In genomic region chr12:101807400-101807799, GRCm38 (mm10) we compare ENCODE assay signal across 13 mouse cellular contexts. TPM values are rescaled to one million over a fixed set of nuclear protein-coding genes. Genes with fewer than 3 reads are reported as not detected.
DNase-seq lines count a peak whose midpoint lies in the region; ATAC-seq lines count a peak whose summit lies in the region.
"Had no signal": no experiment of that assay in that cellular context is flagged by ENCODE, and none has a peak within 500 bp of the region (broad histone marks: within the 10 kb centered on the region; RNA-seq: fewer than 3 reads in every experiment).

No protein-coding gene starts in this region.

- no peak for DNase-seq in hindbrain, embryonic 14.5 days (ENCODE audit: low spot score)
- peak; percentile 80 for DNase-seq in adrenal gland, postnatal 10 days
- no peak for DNase-seq in layer of hippocampus, adult 18-20 months (ENCODE audit: low spot score in 2 of 2)
- no peak for DNase-seq in cerebellum, adult 8-10 months
- no peak for DNase-seq in layer of hippocampus, adult 11-12 months (ENCODE audit: low spot score)
- DNase-seq: cerebellum, adult 9-11 months had no signal

- no peaks in the 10 kb centered on the region for H3K9me3 ChIP-seq in hindbrain, embryonic 14.5 days (ENCODE audit: control insufficient read depth, low read length)
- no peaks in the 10 kb centered on the region for H3K9me3 ChIP-seq in hindbrain, embryonic 16.5 days (ENCODE audit: control insufficient read depth, low read length)
- H3K9me3 ChIP-seq in heart, embryonic 16.5 days (replicated peaks; ENCODE audit: control insufficient read depth, low read length), result no peaks in the 10 kb centered on the region
- H3K9me3 ChIP-seq in lung, embryonic 16.5 days (ENCODE audit: control insufficient read depth, low read length), result no peaks in the 10 kb centered on the region
- H3K9me3 ChIP-seq: forebrain, embryonic 13.5 days; hindbrain, embryonic 10.5 days; neural tube, embryonic 12.5 days had no signal

- no peaks in the 10 kb centered on the region for H3K27me3 ChIP-seq in hindbrain, embryonic 14.5 days (ENCODE audit: control insufficient read depth, insufficient read depth, low read length)
- no peaks in the 10 kb centered on the region for H3K27me3 ChIP-seq in hindbrain, embryonic 16.5 days (replicated peaks; ENCODE audit: control insufficient read depth, insufficient read depth, low read length)
- H3K27me3 ChIP-seq in heart, embryonic 16.5 days (ENCODE audit: control insufficient read depth, insufficient read depth, low read length), result no peaks in the 10 kb centered on the region
- no peaks in the 10 kb centered on the region for H3K27me3 ChIP-seq in lung, embryonic 16.5 days (ENCODE audit: control insufficient read depth, insufficient read depth, low read depth, low read length)
- H3K27me3 ChIP-seq: forebrain, embryonic 13.5 days; neural tube, embryonic 12.5 days had no signal

- ATAC-seq in hindbrain, embryonic 14.5 days (ENCODE audit: low FRiP score), result peak; percentile 17; the same call in 1 of the 2 replicates
- no peak for ATAC-seq in hindbrain, embryonic 16.5 days
- peak; percentile 66 for ATAC-seq in heart, embryonic 16.5 days (replicated peaks; ENCODE audit: extremely low read depth, insufficient read depth, low FRiP score)
- ATAC-seq in lung, embryonic 16.5 days (ENCODE audit: low read depth), result peak; percentile 84
- ATAC-seq: activated CD4-positive, CD25-positive, alpha-beta regulatory T cell, adult 4 months; forebrain, embryonic 13.5 days had no signal

- H3K4me3 ChIP-seq in hindbrain, embryonic 14.5 days (replicated peaks; ENCODE audit: low read length), result no peak overlapping the region
- H3K4me3 ChIP-seq in hindbrain, embryonic 16.5 days (ENCODE audit: low read length), result no peak overlapping the region
- H3K4me3 ChIP-seq in heart, embryonic 16.5 days (ENCODE audit: low read length), result no peak overlapping the region
- H3K4me3 ChIP-seq in lung, embryonic 16.5 days (ENCODE audit: low read length), result no peak overlapping the region
- H3K4me3 ChIP-seq: forebrain, embryonic 13.5 days; hindbrain, embryonic 10.5 days; neural tube, embryonic 12.5 days had no signal

- no peak overlapping the region for H3K4me2 ChIP-seq in hindbrain, embryonic 14.5 days (replicated peaks)
- no peak overlapping the region for H3K4me2 ChIP-seq in hindbrain, embryonic 16.5 days (ENCODE audit: low read length)
- no peak overlapping the region for H3K4me2 ChIP-seq in heart, embryonic 16.5 days (ENCODE audit: low read depth, low read length)
- no peak overlapping the region for H3K4me2 ChIP-seq in lung, embryonic 16.5 days (ENCODE audit: low read depth, low read length)
- H3K4me2 ChIP-seq: forebrain, embryonic 13.5 days; neural tube, embryonic 12.5 days had no signal

- 56% methylated on average over 2 of the region's 2 CpGs for WGBS in hindbrain, embryonic 14.5 days
- 39% methylated on average over 2 of the region's 2 CpGs for WGBS in hindbrain, embryonic 16.5 days
- WGBS in heart, embryonic 16.5 days, result 55% methylated on average over 2 of the region's 2 CpGs
- 31% methylated on average over 2 of the region's 2 CpGs for WGBS in lung, embryonic 16.5 days

- H3K36me3 ChIP-seq in hindbrain, embryonic 14.5 days (replicated peaks; ENCODE audit: control insufficient read depth, insufficient read depth), result no peaks in the 10 kb centered on the region
- H3K36me3 ChIP-seq in hindbrain, embryonic 16.5 days (ENCODE audit: control insufficient read depth, insufficient read depth, low read length), result no peaks in the 10 kb centered on the region
- no peaks in the 10 kb centered on the region for H3K36me3 ChIP-seq in heart, embryonic 16.5 days (ENCODE audit: control insufficient read depth, insufficient read depth)
- no peaks in the 10 kb centered on the region; the same call in 1 of the 2 replicates for H3K36me3 ChIP-seq in lung, embryonic 16.5 days (ENCODE audit: control insufficient read depth, insufficient read depth, low read length)
- H3K36me3 ChIP-seq: hindbrain, embryonic 10.5 days; neural tube, embryonic 12.5 days had no signal

- H3K9ac ChIP-seq in hindbrain, embryonic 14.5 days, result no peak overlapping the region
- H3K9ac ChIP-seq in hindbrain, embryonic 16.5 days (ENCODE audit: low read depth, low read length), result no peak overlapping the region
- H3K9ac ChIP-seq in heart, embryonic 16.5 days (ENCODE audit: low read length), result no peak overlapping the region
- H3K9ac ChIP-seq in lung, embryonic 16.5 days (ENCODE audit: low read length), result no peak overlapping the region
- H3K9ac ChIP-seq: forebrain, embryonic 13.5 days; neural tube, embryonic 12.5 days had no signal

- no peak overlapping the region for H3K27ac ChIP-seq in hindbrain, embryonic 14.5 days
- H3K27ac ChIP-seq in hindbrain, embryonic 16.5 days (ENCODE audit: low read depth, low read length), result no peak overlapping the region
- H3K27ac ChIP-seq in heart, embryonic 16.5 days (ENCODE audit: low read length), result no peak overlapping the region
- H3K27ac ChIP-seq in lung, embryonic 16.5 days (ENCODE audit: low read length), result peak overlapping the region; percentile 45; the same call in 1 of the 2 replicates
- H3K27ac ChIP-seq: forebrain, embryonic 13.5 days; hindbrain, embryonic 10.5 days; neural tube, embryonic 12.5 days had no signal

- no peaks in the 10 kb centered on the region for H3K4me1 ChIP-seq in hindbrain, embryonic 14.5 days (replicated peaks; ENCODE audit: control insufficient read depth, insufficient read depth, low read length)
- no peaks in the 10 kb centered on the region for H3K4me1 ChIP-seq in hindbrain, embryonic 16.5 days (ENCODE audit: control insufficient read depth, insufficient read depth, low read depth, low read length)
- H3K4me1 ChIP-seq in heart, embryonic 16.5 days (ENCODE audit: control insufficient read depth, insufficient read depth, low read length), result 0 out of 2 replicates have a peak, but pooled peaks cover 2% of the 10 kb centered on the region
- no peaks in the 10 kb centered on the region for H3K4me1 ChIP-seq in lung, embryonic 16.5 days (replicated peaks; ENCODE audit: control insufficient read depth, insufficient read depth, low read length)
- H3K4me1 ChIP-seq: forebrain, embryonic 13.5 days; hindbrain, embryonic 10.5 days; neural tube, embryonic 12.5 days had no signal

RNA-seq across cellular contexts. Expression of gene Fbln5, which starts 11.5 kb away (rescaled TPM):
- polyA plus RNA-seq in hindbrain, embryonic 14.5 days (2014; fragmentation: Nextera tagmentation; extraction: Ambion mirVana), result 15.1 and 15.7 TPM in 2 replicates
- polyA plus RNA-seq in hindbrain, embryonic 16.5 days (2015; fragmentation: Nextera tagmentation; extraction: Ambion mirVana), result 18.4 and 21.0 TPM in 2 replicates
- 10 to 100 TPM; 60.7 to 81.7 TPM for total RNA-seq in adrenal gland, postnatal 10 days (2021)
- 125 and 161 TPM in 2 replicates for polyA plus RNA-seq in heart, embryonic 16.5 days (2015; fragmentation: Nextera tagmentation; extraction: Ambion mirVana)
- 180 and 194 TPM in 2 replicates for polyA plus RNA-seq in lung, embryonic 16.5 days (2015; fragmentation: Nextera tagmentation; extraction: Ambion mirVana)
- total RNA-seq in layer of hippocampus, adult 18-20 months (2021), result 1 to 10 TPM; 3.4 to 4.8 TPM
- polyA plus RNA-seq: activated CD4-positive, CD25-positive, alpha-beta regulatory T cell, adult 4 months had no signal
